Mouse (Mus musculus): ENCODE results near the gene Cbs.

DNA sequence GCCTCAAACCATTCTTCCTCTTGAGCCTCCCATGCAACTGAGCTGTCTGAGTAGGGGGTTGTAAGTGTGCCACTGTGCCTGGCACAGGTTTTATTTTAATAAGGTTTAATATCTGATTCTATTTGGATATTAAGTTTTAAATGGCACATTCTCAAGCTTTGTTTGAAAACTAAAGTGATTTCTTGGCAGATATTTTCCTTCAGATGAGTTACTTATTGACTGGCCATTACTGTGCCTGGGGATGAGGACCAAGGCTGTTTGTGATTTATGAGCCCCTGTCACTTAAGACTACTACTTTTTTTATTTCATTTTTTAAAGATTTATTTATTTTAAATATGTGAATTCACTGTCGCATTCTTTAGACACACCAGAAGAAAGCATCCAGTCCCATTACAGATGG, 67.3 kb downstream of the Cbs start:
- TF ChIP-seq GATA1 (IDR thresholded peaks at IDR 0.05; ENCODE audit: borderline replicate concordance, low read length), result no peak
- TF ChIP-seq FLI1 (IDR thresholded peaks at IDR 0.05; ENCODE audit: low read length), result no peak
